Mouse (Mus musculus) brain, embryonic 14.5 days (tissue): ENCODE measurements around the gene Fcgr1.
"Not testable (repeated sequence)": the region's sequence is repeated elsewhere in the genome, so short reads cannot be mapped to it uniquely, and the experiment has no call there.

Experiments
- CTCF ChIP-seq: fragments of 200-500 bp; IDR thresholded peaks from 2 replicates; pipeline ENCODE4 v1.5.1; 2012; ENCODE audit warnings: inconsistent platforms, mild to moderate bottlenecking, moderate library complexity, borderline replicate concordance; ENCODE audit not compliant: insufficient read depth, insufficient read length; ENCODE audit errors: extremely low read depth
- POLR2A ChIP-seq: fragments of 200-500 bp; IDR thresholded peaks from 2 replicates; pipeline ENCODE4 v1.6.1; 2012; ENCODE audit warnings: mild to moderate bottlenecking, inconsistent platforms, borderline replicate concordance; ENCODE audit not compliant: poor library complexity, insufficient read depth, insufficient read length, severe bottlenecking; ENCODE audit errors: extremely low read depth

- TF ChIP-seq CTCF, POLR2A: not testable (repeated sequence)
Observed at GRCm38 (mm10) chr3:96342100-96342499, 48.3 kb upstream of the Fcgr1 start.
